Comparison of ENCODE assay signal across 8 mouse cellular contexts in genomic region chr5:113855696-113856095, GRCm38 (mm10). TPM values are rescaled to one million over a fixed set of nuclear protein-coding genes. Genes with fewer than 3 reads are reported as not detected.
DNase-seq lines count a peak whose midpoint lies in the region; ATAC-seq lines count a peak whose summit lies in the region.

No protein-coding gene starts in this region.

- 0 out of 2 replicates have a peak overlapping the region, but pooled peaks have one; percentile 14 for H3K27ac ChIP-seq in lung, embryonic 16.5 days (ENCODE audit: low read length)
- peak overlapping the region; percentile 92 for H3K27ac ChIP-seq in heart, embryonic 12.5 days (ENCODE audit: poor library complexity, severe bottlenecking)

- H3K27me3 ChIP-seq in lung, embryonic 16.5 days (ENCODE audit: control insufficient read depth, insufficient read depth, low read depth, low read length) = no peaks in the 10 kb centered on the region
- no peaks in the 10 kb centered on the region for H3K27me3 ChIP-seq in heart, embryonic 12.5 days (replicated peaks)

- ATAC-seq in lung, embryonic 16.5 days (ENCODE audit: low read depth) = peak; percentile 41; the same call in 1 of the 2 replicates
- ATAC-seq in heart, embryonic 12.5 days (ENCODE audit: insufficient number of reproducible peaks, low FRiP score) = peak; percentile 60
- ATAC-seq in megakaryocyte progenitor cell, adult 5-6 weeks (replicated peaks; ENCODE audit: poor library complexity) = no peak
- ATAC-seq in erythroid progenitor cell, adult 5-6 weeks (replicated peaks; ENCODE audit: low FRiP score, poor library complexity, severe bottlenecking) = no peak

- WGBS in lung, embryonic 16.5 days = 51% methylated on average over 3 of the region's 3 CpGs
- 35% methylated on average over 3 of the region's 3 CpGs for WGBS in heart, embryonic 12.5 days

- no peaks in the 10 kb centered on the region for H3K9me3 ChIP-seq in lung, embryonic 16.5 days (ENCODE audit: control insufficient read depth, low read length)
- no peaks in the 10 kb centered on the region for H3K9me3 ChIP-seq in heart, embryonic 12.5 days (replicated peaks)

- DNase-seq in lung, adult 18-20 months = no peak
- DNase-seq in kidney, postnatal 10 days = peak; percentile 55
- peak; percentile 81 for DNase-seq in retina, postnatal 1 day
- DNase-seq in spleen, postnatal 10 days (ENCODE audit: low spot score in 2 of 2) = no peak

- no peak overlapping the region for H3K4me2 ChIP-seq in lung, embryonic 16.5 days (ENCODE audit: low read depth, low read length)
- H3K4me2 ChIP-seq in heart, embryonic 12.5 days = no peak overlapping the region

- H3K9ac ChIP-seq in lung, embryonic 16.5 days (ENCODE audit: low read length) = peak overlapping the region; percentile 26; the same call in 1 of the 2 replicates
- H3K9ac ChIP-seq in heart, embryonic 12.5 days = peak overlapping the region; percentile 50; the same call in 1 of the 2 replicates

- H3K4me3 ChIP-seq in lung, embryonic 16.5 days (ENCODE audit: low read length) = no peak overlapping the region
- no peak overlapping the region for H3K4me3 ChIP-seq in heart, embryonic 12.5 days

- H3K4me1 ChIP-seq in lung, embryonic 16.5 days (replicated peaks; ENCODE audit: control insufficient read depth, insufficient read depth, low read length) = peaks cover 20% of the 10 kb centered on the region
- H3K4me1 ChIP-seq in heart, embryonic 12.5 days (replicated peaks) = peaks cover 80% of the 10 kb centered on the region

- peaks cover 4% of the 10 kb centered on the region; the same call in 1 of the 2 replicates for H3K36me3 ChIP-seq in lung, embryonic 16.5 days (ENCODE audit: control insufficient read depth, insufficient read depth, low read length)
- peaks cover 27% of the 10 kb centered on the region for H3K36me3 ChIP-seq in heart, embryonic 12.5 days

RNA-seq across cellular contexts. Expression of gene Selplg, which starts 23.3 kb away (rescaled TPM):
- polyA plus RNA-seq in lung, embryonic 16.5 days (2015; fragmentation: Nextera tagmentation; extraction: Ambion mirVana) = 7.4 and 9.5 TPM in 2 replicates
- 0.51 and 0.72 TPM in 2 replicates for polyA plus RNA-seq in heart, embryonic 12.5 days (2016; fragmentation: Nextera tagmentation; extraction: Ambion mirVana)
- total RNA-seq in megakaryocyte progenitor cell, adult 5-6 weeks (2015) = 244 and 245 TPM in 2 replicates
- 82.0 and 99.0 TPM in 2 replicates for total RNA-seq in megakaryocyte progenitor cell, adult 5-6 weeks (2017)
- total RNA-seq in erythroid progenitor cell, adult 5-6 weeks (2015; ENCODE audit: low replicate concordance) = 81.1 and 83.0 TPM in 2 replicates
- 26.7 and 29.5 TPM in 2 replicates for total RNA-seq in erythroid progenitor cell, adult 5-6 weeks (2017; ENCODE audit: low replicate concordance)

RNA-seq across cellular contexts. Expression of gene Coro1c, which starts 52.9 kb away (rescaled TPM):
- 131 and 138 TPM in 2 replicates for polyA plus RNA-seq in lung, embryonic 16.5 days (2015; fragmentation: Nextera tagmentation; extraction: Ambion mirVana)
- 137 and 141 TPM in 2 replicates for polyA plus RNA-seq in heart, embryonic 12.5 days (2016; fragmentation: Nextera tagmentation; extraction: Ambion mirVana)
- 59.7 and 63.9 TPM in 2 replicates for total RNA-seq in megakaryocyte progenitor cell, adult 5-6 weeks (2015)
- 81.8 and 83.9 TPM in 2 replicates for total RNA-seq in megakaryocyte progenitor cell, adult 5-6 weeks (2017)
- 32.7 and 52.3 TPM in 2 replicates for total RNA-seq in erythroid progenitor cell, adult 5-6 weeks (2015; ENCODE audit: low replicate concordance)
- 43.4 and 52.9 TPM in 2 replicates for total RNA-seq in erythroid progenitor cell, adult 5-6 weeks (2017; ENCODE audit: low replicate concordance)

RNA-seq across cellular contexts. Expression of gene Tmem119, which starts 55.4 kb away (rescaled TPM):
- 49.9 and 51.1 TPM in 2 replicates for polyA plus RNA-seq in lung, embryonic 16.5 days (2015; fragmentation: Nextera tagmentation; extraction: Ambion mirVana)
- 13.0 and 13.4 TPM in 2 replicates for polyA plus RNA-seq in heart, embryonic 12.5 days (2016; fragmentation: Nextera tagmentation; extraction: Ambion mirVana)
- total RNA-seq in megakaryocyte progenitor cell, adult 5-6 weeks (2015) = 6.5 and 7.2 TPM in 2 replicates
- 5.6 and 8.2 TPM in 2 replicates for total RNA-seq in megakaryocyte progenitor cell, adult 5-6 weeks (2017)
- total RNA-seq in erythroid progenitor cell, adult 5-6 weeks (2015; ENCODE audit: low replicate concordance) = 2.9 TPM in 1 of 2 replicates, not detected in the other
- 3.0 TPM in 1 of 2 replicates, not detected in the other for total RNA-seq in erythroid progenitor cell, adult 5-6 weeks (2017; ENCODE audit: low replicate concordance)

Comparison
In these comparisons a context has a peak if more than half of its experiments do, and no peak if none do; other contexts are left out.
1. ATAC-seq: peak in lung, embryonic 16.5 days (single experiment) and heart, embryonic 12.5 days (single experiment); none in megakaryocyte progenitor cell, adult 5-6 weeks (single experiment) and erythroid progenitor cell, adult 5-6 weeks (single experiment).
2. DNase-seq: peak in kidney, postnatal 10 days (single experiment) and retina, postnatal 1 day (single experiment); none in lung, adult 18-20 months (0 of 2) and spleen, postnatal 10 days (0 of 2).